Mouse (Mus musculus) T-cell, adult 66 days (primary cell): ENCODE measurements around the gene Ccno. TPM values are rescaled to one million over a fixed set of nuclear protein-coding genes. Genes with fewer than 3 reads are reported as not detected.

Experiments
- total RNA-seq, 2 experiments: library from RNA; stranded (reverse); gene quantifications; 3 replicates in 1 of 2; 4 replicates in 1 of 2; pipeline ENCODE4 v1.2.4; 2023

The Ccno gene
- total RNA-seq, result under 1 TPM; 0.29 to 0.47 TPM

GRCm38 (mm10) chr13:112987532-112987943 lies at the start of gene Ccno:
Gene Ccno, plus strand, starts transcription at chr13:112987802.

DNA sequence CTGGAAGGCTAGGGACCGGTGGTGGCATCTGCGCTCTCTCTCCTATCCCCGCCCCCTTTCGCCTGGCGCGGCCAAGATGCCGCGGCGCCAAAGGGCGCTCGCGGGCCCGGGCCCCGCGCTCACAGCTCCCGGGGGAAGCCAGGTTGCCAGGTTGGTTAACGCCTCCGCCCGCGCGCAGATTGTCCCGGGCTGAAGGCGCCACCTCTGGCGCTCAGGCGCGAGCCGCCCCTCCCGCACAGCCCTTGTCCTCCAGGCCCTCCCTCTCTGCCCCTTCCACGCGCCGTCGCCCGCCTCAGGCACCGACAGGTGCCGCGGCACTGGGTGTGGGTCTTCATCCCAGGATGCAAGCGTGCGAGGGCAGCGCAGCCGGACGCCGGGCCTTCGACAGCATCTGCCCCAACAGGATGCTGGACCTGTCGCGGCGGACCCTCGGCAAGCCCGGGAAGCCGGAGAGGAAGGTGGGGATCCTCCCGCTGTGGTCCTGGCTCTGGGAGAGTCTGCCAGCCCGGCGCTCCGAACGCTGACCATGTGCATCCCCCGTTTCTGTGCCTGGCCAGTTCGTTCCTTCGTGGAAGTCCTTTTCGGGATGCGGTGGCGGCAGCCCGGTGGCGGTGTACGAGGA lies 6.0 kb downstream of the Ccno start, which contains the start of gene Mcidas:
TSS of gene Mcidas (plus strand) at position 315 of the 622 bp plus-strand sequence.

DNA sequence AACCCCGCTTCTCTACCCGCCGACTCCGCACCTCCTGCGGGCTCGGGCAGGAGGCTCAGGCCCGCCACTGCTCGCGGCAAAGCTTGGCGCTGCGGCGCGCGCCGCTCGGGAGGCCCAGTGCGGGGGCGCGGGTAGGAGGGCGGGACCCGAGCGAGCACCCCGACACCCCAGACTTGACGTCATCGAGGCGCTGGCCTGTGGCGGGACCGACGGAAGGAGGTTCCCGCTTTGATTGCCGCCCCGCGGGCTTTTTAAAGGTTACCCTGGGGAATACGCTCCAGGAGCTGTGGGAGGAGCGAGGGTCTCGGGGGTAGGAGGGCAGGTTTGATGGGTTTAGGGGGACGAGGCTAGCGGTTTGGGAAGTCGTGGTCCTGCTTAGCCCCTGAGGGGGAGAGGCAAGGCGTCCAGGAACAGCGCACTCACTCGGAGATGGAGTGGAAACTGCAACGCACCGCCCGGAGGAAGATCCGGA lies 47.4 kb downstream of the Ccno start, which contains the start of gene Cdc20b:
TSS of gene Cdc20b (plus strand) at position 162 of the 472 bp plus-strand sequence.

Other genes with a start within 250 kb of the Ccno start
- gene Plpp1, start 187.0 kb upstream of the Ccno start, total RNA-seq, result under 1 TPM in 1 of 2 experiments, not detected in 1; 0.59 TPM
- gene Mtrex, start 60.4 kb upstream of the Ccno start, total RNA-seq, result 10 to 100 TPM; 60.1 to 68.8 TPM
- gene Dhx29, start 60.3 kb upstream of the Ccno start, total RNA-seq, result 10 to 100 TPM; 25.3 to 27.4 TPM
- gene Mcidas, start 6.0 kb downstream of the Ccno start, total RNA-seq, result not detected
- not detected for gene Cdc20b, start 47.3 kb downstream of the Ccno start, total RNA-seq
- gene Gpx8, start 58.6 kb downstream of the Ccno start, total RNA-seq, result not detected
- gene Gzma, start 113.2 kb downstream of the Ccno start, total RNA-seq, result 100 to 1,000 TPM in 1 of 2 experiments, 10 to 100 TPM in 1; 98.3 to 114 TPM
- gene Esm1, start 221.9 kb downstream of the Ccno start, total RNA-seq, result 1 to 10 TPM in 1 of 2 experiments, not detected in 1; 1.1 TPM
- gene Gzmk, start 238.1 kb downstream of the Ccno start, total RNA-seq, result 10 to 100 TPM in 1 of 2 experiments, 1 to 10 TPM in 1; 3.5 to 11.9 TPM